Mouse (Mus musculus) hindbrain, embryonic 16.5 days (tissue): Measurements from ENCODE around the gene Tgfbr1. TPM values are rescaled to one million over a fixed set of nuclear protein-coding genes. Genes with fewer than 3 reads are reported as not detected.

Experiments used
- ATAC-seq: fragments of 200-750 bp; cut with Nextera tagmentation; 2 replicates; pipeline ENCODE4 v1.8.0; 2017; ENCODE audit warnings: moderate TSS enrichment, moderate library complexity
- H3K27ac ChIP-seq: fragments of 300-500 bp; sonication (generic); 2 replicates; pipeline ENCODE4 v1.5.1; 2014; ENCODE audit warnings: low read depth, mild to moderate bottlenecking, control low read depth, low read length, moderate library complexity
- H3K27me3 ChIP-seq: fragments of 300-500 bp; sonication (generic); replicated peaks from 2 replicates; pipeline ENCODE4 v1.6.1; 2014; ENCODE audit warnings: low read length; ENCODE audit not compliant: control insufficient read depth, insufficient read depth
- H3K36me3 ChIP-seq: fragments of 300-500 bp; sonication (generic); 2 replicates; pipeline ENCODE4 v1.6.1; 2014; ENCODE audit warnings: mild to moderate bottlenecking, low read length, moderate library complexity, mixed read lengths; ENCODE audit not compliant: control insufficient read depth, insufficient read depth
- H3K4me1 ChIP-seq: fragments of 300-500 bp; sonication (generic); 2 replicates; pipeline ENCODE4 v1.6.1; 2014; ENCODE audit warnings: low read depth, low read length; ENCODE audit not compliant: control insufficient read depth, insufficient read depth
- H3K4me2 ChIP-seq: fragments of 300-500 bp; sonication (generic); 2 replicates; pipeline ENCODE4 v1.6.1; 2014; ENCODE audit warnings: mild to moderate bottlenecking, low read length, control low read depth, moderate library complexity
- H3K4me3 ChIP-seq: fragments of 300-500 bp; sonication (generic); 2 replicates; pipeline ENCODE4 v1.5.1; 2014; ENCODE audit warnings: mild to moderate bottlenecking, low read length, control low read depth, moderate library complexity
- H3K9ac ChIP-seq: fragments of 300-500 bp; sonication (generic); 2 replicates; pipeline ENCODE4 v1.6.1; 2014; ENCODE audit warnings: low read depth, mild to moderate bottlenecking, control low read depth, low read length, moderate library complexity
- H3K9me3 ChIP-seq: fragments of 300-500 bp; sonication (generic); 2 replicates; pipeline ENCODE4 v1.6.1; 2014; ENCODE audit warnings: mild to moderate bottlenecking, low read length, moderate library complexity; ENCODE audit not compliant: control insufficient read depth
- WGBS: fragments of 180-500 bp; shearing (Covaris S2); extraction: QIAGEN DNeasy Blood & Tissue Kit; methylation state at CpG from one replicate; pipeline ENCODE4 v1.1.7; 2014; 5-methylcytosine and 5-hydroxymethylcytosine counted together
- polyA plus RNA-seq: library from polyadenylated mRNA; unstranded; fragments of >200 nt; fragmentation: Nextera tagmentation; extraction: Ambion mirVana; gene quantifications from 2 replicates; pipeline ENCODE4 v1.2.1, GENCODE M21; 2015

The Tgfbr1 gene
- polyA plus RNA-seq, 1 experiment from 2014 or later = 17.7 TPM

DNA sequence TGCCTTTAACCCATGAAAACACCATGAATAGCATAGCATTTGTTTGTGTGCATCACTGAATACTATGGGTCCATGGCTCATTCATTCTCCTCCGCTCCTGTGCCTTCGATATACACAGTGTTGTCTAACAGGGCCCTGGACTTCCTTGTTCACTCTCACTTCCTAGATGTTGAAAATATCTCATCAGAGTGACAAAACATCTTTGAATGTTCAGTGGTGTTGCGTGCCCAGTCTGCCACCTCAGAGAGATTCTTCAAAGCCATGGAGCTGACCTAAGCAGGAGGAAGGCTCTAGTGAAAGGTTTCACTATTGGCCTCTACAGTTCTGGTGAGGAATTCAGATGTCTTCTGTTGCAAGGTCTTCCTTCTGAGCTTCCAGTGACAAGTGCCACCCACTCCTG, 19.5 kb upstream of the Tgfbr1 start:
- H3K36me3 ChIP-seq = no peaks in the 10 kb centered on the region
- no peak overlapping the region for H3K4me3 ChIP-seq
- no peak overlapping the region for H3K4me2 ChIP-seq
- 96% methylated on average over 3 of the region's 3 CpGs for WGBS
- no peak for ATAC-seq
- no peaks in the 10 kb centered on the region for H3K9me3 ChIP-seq
- no peaks in the 10 kb centered on the region for H3K4me1 ChIP-seq
- no peak overlapping the region for H3K27ac ChIP-seq
- no peaks in the 10 kb centered on the region for H3K27me3 ChIP-seq
- H3K9ac ChIP-seq = no peak overlapping the region

DNA sequence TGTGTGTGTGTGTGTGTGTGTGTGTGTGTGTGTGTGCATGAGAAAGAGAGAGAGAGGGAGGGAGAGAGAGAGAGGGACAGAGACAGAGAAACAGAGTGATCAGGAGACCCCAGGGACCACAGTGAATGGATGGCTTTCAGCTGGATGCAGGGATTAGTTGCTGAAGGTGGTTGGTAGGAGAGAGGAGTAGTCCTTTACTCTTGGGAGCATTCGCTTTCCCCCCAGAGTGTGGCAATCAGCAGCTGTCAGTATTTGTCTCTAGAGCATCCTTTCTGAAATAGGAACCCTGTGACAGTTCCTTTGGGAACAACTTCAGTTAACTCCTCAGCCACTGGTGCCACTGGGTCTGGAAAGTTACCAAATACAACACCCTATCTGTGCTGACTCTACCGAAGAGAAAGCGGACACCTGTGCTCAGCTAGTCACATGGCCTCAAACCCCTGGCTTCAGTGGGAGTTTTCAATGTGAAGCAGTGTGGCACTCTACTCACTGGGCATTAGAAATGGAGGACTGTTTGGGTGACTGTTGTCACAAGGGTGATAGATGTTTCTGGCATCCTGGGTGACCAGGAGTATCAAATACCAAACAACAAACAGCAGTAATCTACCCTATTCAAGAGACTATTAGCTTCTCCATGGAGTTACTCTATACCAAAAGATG, 16.0 kb upstream of the Tgfbr1 start:
- Histone ChIP-seq H3K4me1 (no peaks in the 10 kb centered on the region), H3K9me3 (no peaks in the 10 kb centered on the region), H3K27ac (no peak overlapping the region), H3K4me2 (no peak overlapping the region), H3K4me3 (no peak overlapping the region), H3K36me3 (no peaks in the 10 kb centered on the region), H3K27me3 (no peaks in the 10 kb centered on the region), H3K9ac (no peak overlapping the region)
- 92% methylated on average over 3 of the region's 3 CpGs for WGBS
- ATAC-seq = no peak

DNA sequence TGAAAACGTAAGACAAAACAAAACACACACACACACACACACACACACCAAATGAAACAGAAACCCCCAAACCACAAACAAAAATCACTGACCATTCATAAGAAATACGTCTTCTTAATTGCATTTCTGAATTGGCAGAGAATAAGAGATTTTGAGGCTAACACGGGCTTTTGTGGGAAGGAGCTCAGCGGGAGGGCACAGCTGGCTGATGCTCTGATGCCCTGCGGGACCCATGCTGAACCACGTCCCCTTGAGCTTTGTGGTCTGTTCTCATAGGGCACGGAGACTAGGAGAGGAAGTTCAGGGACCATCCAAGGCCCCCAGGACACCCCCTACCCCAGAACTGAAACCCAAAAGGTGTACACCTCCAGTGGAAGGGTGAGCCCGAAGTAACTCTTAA, 10.4 kb upstream of the Tgfbr1 start:
- Histone ChIP-seq H3K4me3 (no peak overlapping the region), H3K27ac (no peak overlapping the region), H3K9me3 (no peaks in the 10 kb centered on the region), H3K27me3 (no peaks in the 10 kb centered on the region), H3K4me2 (peak overlapping the region; percentile 15; the same call in 1 of the 2 replicates), H3K9ac (no peak overlapping the region), H3K4me1 (peaks cover 3% of the 10 kb centered on the region), H3K36me3 (no peaks in the 10 kb centered on the region)
- WGBS = 28% methylated on average over 8 of the region's 8 CpGs
- no peak for ATAC-seq

DNA sequence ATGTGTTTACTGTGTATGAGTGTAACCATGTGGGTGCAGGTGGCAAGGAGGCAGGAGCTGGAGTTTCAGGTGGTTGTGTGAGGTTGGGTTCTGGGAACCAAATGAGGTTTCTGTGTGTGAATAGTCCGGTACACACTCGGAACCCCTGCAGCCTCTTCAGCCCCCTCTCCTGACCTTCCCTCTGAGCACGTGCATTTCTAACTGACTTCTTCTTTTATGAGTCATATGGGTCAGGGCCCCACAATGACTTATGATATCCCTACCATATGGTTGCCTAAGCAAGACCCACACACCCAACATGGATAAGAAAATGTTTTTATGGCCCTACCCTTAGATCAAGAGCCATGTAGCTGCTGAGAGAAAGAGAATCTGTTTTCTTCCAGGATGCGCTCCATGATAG, 6.0 kb upstream of the Tgfbr1 start:
- Histone ChIP-seq H3K27ac (no peak overlapping the region), H3K4me1 (peaks cover 3% of the 10 kb centered on the region), H3K4me3 (no peak overlapping the region), H3K27me3 (no peaks in the 10 kb centered on the region), H3K36me3 (no peaks in the 10 kb centered on the region), H3K9ac (no peak overlapping the region), H3K4me2 (no peak overlapping the region), H3K9me3 (no peaks in the 10 kb centered on the region)
- no peak for ATAC-seq
- WGBS = 74% methylated on average over 4 of the region's 4 CpGs

DNA sequence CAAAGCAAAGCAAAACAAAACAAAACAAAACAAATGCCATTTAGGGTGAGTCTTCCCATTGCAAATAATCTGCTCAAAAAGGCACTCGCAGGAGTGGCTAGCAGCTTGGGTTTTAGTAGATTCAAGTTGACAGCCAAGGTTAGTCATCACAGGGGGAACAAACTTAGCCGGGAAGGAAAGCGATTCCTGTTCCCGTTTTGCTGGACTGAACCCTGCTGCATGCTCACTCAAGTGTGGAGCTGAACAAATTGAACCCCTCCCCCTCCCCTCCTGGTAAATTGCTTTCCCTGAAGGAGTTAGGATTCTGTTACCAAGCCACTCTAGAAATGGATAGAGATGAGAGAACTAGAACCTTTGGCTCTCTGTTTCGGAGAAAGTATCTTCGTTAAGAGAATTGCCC, 3.3 kb upstream of the Tgfbr1 start:
- no peak overlapping the region for H3K27ac ChIP-seq
- WGBS = 39% methylated on average over 6 of the region's 6 CpGs
- H3K4me2 ChIP-seq = no peak overlapping the region
- H3K27me3 ChIP-seq = no peaks in the 10 kb centered on the region
- H3K9me3 ChIP-seq = no peaks in the 10 kb centered on the region
- H3K4me1 ChIP-seq = peaks cover 8% of the 10 kb centered on the region
- no peaks in the 10 kb centered on the region for H3K36me3 ChIP-seq
- H3K4me3 ChIP-seq = no peak overlapping the region
- no peak for ATAC-seq
- no peak overlapping the region for H3K9ac ChIP-seq

DNA sequence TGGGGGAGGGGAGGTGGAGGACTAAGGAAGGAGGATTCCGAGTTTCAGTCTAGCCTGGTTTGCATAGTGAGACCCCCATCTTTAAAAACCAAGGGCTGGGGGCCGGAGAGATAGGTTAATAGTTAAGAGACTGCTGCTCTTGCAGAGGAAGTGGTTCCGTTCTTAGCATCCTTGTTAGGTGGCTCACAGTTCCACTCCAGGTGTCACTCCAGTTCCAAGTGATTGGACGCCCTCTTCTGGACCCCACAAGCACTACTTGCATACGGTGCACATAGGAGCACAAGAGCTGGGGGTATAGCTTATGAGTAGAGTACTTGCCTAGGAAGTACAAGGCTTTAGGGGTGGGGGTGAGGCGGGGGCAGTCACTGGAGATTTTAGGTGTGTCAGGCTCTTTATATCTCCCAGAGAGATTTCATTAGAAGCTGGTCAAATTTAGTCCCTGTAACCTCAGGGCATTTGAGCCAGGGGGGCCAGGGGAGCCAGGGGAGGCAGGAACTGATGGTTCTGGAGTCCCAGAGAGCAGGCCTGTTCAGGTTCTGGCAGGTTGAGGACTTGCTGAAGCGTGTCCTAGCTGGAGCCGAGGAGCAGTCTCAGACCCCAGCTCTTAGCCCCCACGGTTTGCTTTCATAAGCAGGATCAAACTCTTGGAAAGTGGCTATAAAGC, 1.5 kb upstream of the Tgfbr1 start:
- Histone ChIP-seq H3K9me3 (no peaks in the 10 kb centered on the region), H3K27me3 (no peaks in the 10 kb centered on the region), H3K9ac (no peak overlapping the region), H3K4me2 (peak overlapping the region; percentile 94; the same call in 1 of the 2 replicates), H3K27ac (no peak overlapping the region), H3K4me3 (no peak overlapping the region), H3K36me3 (no peaks in the 10 kb centered on the region), H3K4me1 (peaks cover 9% of the 10 kb centered on the region)
- WGBS = 24% methylated on average over 9 of the region's 9 CpGs
- no peak for ATAC-seq

DNA sequence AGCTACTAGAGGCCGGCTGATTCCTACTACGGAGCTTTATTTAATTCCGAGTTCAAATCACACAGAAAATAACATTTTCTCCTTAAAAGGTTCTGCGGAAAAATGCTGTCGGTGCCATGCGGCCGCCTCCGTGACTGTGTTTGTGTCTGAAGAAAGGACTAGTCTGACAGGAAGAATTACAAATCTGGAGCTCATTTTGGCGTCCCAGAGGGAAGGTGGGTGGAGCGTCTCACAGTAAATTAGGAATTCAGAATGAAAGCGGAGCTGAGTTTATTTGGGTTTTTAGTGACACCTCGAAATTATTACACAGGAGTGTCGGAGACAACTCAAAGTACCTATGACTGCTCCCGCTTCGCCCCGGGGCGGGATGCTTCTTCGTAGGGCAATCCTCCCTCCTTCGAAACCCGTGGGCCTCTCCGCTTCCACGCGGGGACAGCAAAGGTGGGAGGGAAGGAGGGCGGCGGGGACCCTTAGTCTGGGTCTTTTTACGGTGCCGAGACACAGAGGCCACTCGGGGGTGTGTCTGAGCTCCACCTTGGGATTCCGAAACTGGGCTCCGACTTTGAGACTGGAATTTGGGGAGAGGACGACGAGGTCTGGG, 861 bp upstream of the Tgfbr1 start:
- Histone ChIP-seq H3K4me1 (peaks cover 9% of the 10 kb centered on the region), H3K27me3 (no peaks in the 10 kb centered on the region), H3K27ac (no peak overlapping the region), H3K9me3 (no peaks in the 10 kb centered on the region), H3K4me2 (peak overlapping the region; percentile 94), H3K9ac (peak overlapping the region; percentile 92), H3K36me3 (no peaks in the 10 kb centered on the region), H3K4me3 (peak overlapping the region; percentile 85)
- ATAC-seq = no peak
- under 1% methylated on average over 32 of the region's 32 CpGs for WGBS

DNA sequence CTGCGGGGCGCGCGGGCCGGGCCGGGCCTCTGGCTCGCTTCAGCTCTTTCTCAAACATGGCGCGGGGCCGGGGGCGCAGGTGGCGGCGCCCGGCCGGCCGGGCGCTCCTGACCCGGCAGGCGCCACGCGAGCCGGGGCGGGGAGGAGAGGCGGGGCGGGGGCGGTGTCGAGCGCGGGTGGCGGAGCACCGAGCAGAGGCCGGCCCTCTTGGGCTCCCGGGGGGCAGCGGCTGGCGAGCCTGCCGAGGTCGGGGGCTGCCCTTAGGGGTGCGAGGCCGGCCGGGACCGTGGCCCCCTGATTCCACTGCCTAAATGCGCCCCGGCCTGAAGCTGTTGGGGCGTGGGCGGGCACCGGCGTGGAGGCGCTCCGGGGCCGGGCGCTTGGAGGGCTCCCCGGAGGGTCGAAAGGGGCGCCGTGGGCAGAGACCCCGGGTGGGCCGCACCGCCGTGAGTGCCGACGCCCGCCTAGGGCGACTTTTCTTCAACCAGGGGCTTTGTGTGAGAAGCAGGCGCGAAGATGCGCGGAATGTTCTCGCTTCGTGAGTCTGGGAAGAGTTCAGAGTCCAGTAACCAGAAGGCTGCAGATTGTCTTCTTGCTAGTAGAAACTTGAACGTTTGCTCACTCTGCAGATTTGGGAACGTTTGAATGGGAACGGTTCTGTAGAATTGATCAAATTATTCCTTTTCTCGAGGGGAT, 542 bp downstream of the Tgfbr1 start:
- peak overlapping the region; percentile 92 for H3K9ac ChIP-seq
- peaks cover 9% of the 10 kb centered on the region for H3K4me1 ChIP-seq
- H3K27ac ChIP-seq = peak overlapping the region; percentile 87
- H3K27me3 ChIP-seq = no peaks in the 10 kb centered on the region
- no peaks in the 10 kb centered on the region for H3K36me3 ChIP-seq
- H3K4me2 ChIP-seq = peak overlapping the region; percentile 94
- H3K9me3 ChIP-seq = no peaks in the 10 kb centered on the region
- peak; percentile 79 for ATAC-seq
- under 1% methylated on average over 21 of the region's 73 CpGs for WGBS
- H3K4me3 ChIP-seq = peak overlapping the region; percentile 85

DNA sequence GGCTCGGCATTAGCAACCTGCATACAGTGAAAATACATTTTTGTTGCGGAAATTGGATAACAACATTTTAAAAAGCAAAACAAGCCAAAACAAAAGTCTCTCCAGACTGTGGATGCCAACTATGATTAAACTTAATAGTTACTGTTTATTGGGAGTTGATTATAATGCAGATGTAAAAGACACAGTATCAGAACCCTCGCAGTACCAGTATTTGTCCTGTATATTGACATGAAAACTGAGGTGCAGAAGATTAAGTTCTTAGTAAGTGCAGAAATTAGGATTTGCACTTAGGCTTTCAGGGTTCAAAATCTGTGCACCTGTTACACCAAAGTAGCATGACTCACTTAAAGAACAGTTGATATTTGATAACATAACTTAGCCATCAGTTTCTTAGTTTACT, 1.3 kb downstream of the Tgfbr1 start:
- H3K9me3 ChIP-seq = no peaks in the 10 kb centered on the region
- H3K27ac ChIP-seq = no peak overlapping the region
- ATAC-seq = no peak
- H3K9ac ChIP-seq = peak overlapping the region; percentile 92
- H3K27me3 ChIP-seq = no peaks in the 10 kb centered on the region
- H3K4me2 ChIP-seq = peak overlapping the region; percentile 94
- no peaks in the 10 kb centered on the region for H3K36me3 ChIP-seq
- WGBS = 21% methylated on average over 3 of the region's 3 CpGs
- H3K4me3 ChIP-seq = peak overlapping the region; percentile 85
- H3K4me1 ChIP-seq = peaks cover 9% of the 10 kb centered on the region
